Mouse (Mus musculus) MEL (cell line): Measurements from ENCODE around the gene Pip4k2a. TPM values are rescaled to one million over a fixed set of nuclear protein-coding genes. Genes with fewer than 3 reads are reported as not detected.

Experiments used
- DNase-seq: peaks from one replicate; pipeline ENCODE4 v3.0.0; 2011; ENCODE audit warnings: low read depth, low spot score
- H3K27ac ChIP-seq: 2 replicates; pipeline ENCODE4 v1.5.1; 2012; ENCODE audit warnings: low read depth, mild to moderate bottlenecking, control low read depth, low read length, moderate library complexity; ENCODE audit not compliant: control insufficient read depth
- H3K27me3 ChIP-seq, 2 experiments: fragments of 150-350 bp in 1 of 2; sonication (generic) in 1 of 2; 2 replicates each; pipeline ENCODE4 v1.6.1; 2012; ENCODE audit warnings: low read length in 2 of 2, mild to moderate bottlenecking in 2 of 2, improper control_type of control experiment in 1 of 2, moderate library complexity in 1 of 2; ENCODE audit not compliant: insufficient read depth in 2 of 2, control insufficient read depth in 1 of 2
- H3K36me3 ChIP-seq, 2 experiments: 2 replicates each; pipeline ENCODE4 v1.6.1; 2012 to 2014; ENCODE audit warnings: low read length in 2 of 2, improper control_type of control experiment in 1 of 2, inconsistent platforms in 1 of 2, mild to moderate bottlenecking in 1 of 2; ENCODE audit not compliant: insufficient read depth in 2 of 2, control insufficient read depth in 1 of 2
- H3K4me1 ChIP-seq, 2 experiments: fragments of 150-350 bp in 1 of 2; sonication (generic) in 1 of 2; 2 replicates each; pipeline ENCODE4 v1.6.1; 2012; ENCODE audit warnings: low read length in 2 of 2, improper control_type of control experiment in 1 of 2, mild to moderate bottlenecking in 1 of 2; ENCODE audit not compliant: insufficient read depth in 2 of 2, control insufficient read depth in 1 of 2
- H3K4me3 ChIP-seq, 2 experiments: fragments of 150-350 bp in 1 of 2; sonication (generic) in 1 of 2; 2 replicates each; pipeline ENCODE4 v1.5.1; 2012; ENCODE audit warnings: low read depth in 2 of 2, low read length in 2 of 2, mild to moderate bottlenecking in 2 of 2, moderate library complexity in 2 of 2, control low read depth in 1 of 2, improper control_type of control experiment in 1 of 2; ENCODE audit not compliant: control insufficient read depth in 1 of 2, insufficient read depth in 1 of 2
- H3K79me2 ChIP-seq: 2 replicates; pipeline ENCODE4 v1.6.1; 2012; ENCODE audit warnings: mild to moderate bottlenecking, low read length, moderate library complexity; ENCODE audit not compliant: control insufficient read depth, poor library complexity, insufficient read depth
- H3K9ac ChIP-seq: 2 replicates; pipeline ENCODE4 v1.6.1; 2012; ENCODE audit warnings: low read depth, mild to moderate bottlenecking, control low read depth, low read length, moderate library complexity; ENCODE audit not compliant: control insufficient read depth, poor library complexity, severe bottlenecking
- H3K9me3 ChIP-seq: fragments of 150-350 bp; sonication (generic); replicated peaks from 2 replicates; pipeline ENCODE4 v1.6.1; 2012; ENCODE audit warnings: mild to moderate bottlenecking, low read length, improper control_type of control experiment, moderate library complexity; ENCODE audit not compliant: insufficient read depth
- BHLHE40 ChIP-seq: IDR thresholded peaks from 2 replicates; pipeline ENCODE4 v1.6.1; 2012; ENCODE audit warnings: low read depth, mild to moderate bottlenecking, inconsistent platforms, low read length, improper control_type of control experiment, borderline replicate concordance
- CHD1 ChIP-seq: IDR thresholded peaks from 2 replicates; pipeline ENCODE4 v1.6.1; 2012; ENCODE audit warnings: low read depth, mild to moderate bottlenecking, inconsistent platforms, low read length, improper control_type of control experiment
- CHD2 ChIP-seq: IDR thresholded peaks from 2 replicates; pipeline ENCODE4 v1.6.1; 2011; ENCODE audit warnings: low read length, improper control_type of control experiment
- CTCF ChIP-seq, 3 experiments: IDR thresholded peaks in 2 of 3; conservative IDR thresholded peaks in 1 of 3; 2 replicates each; pipeline ENCODE4 v1.5.1; 2011 to 2012; ENCODE audit warnings: low read length in 3 of 3, low read depth in 2 of 3, mild to moderate bottlenecking in 2 of 3, improper control_type of control experiment in 1 of 3, inconsistent platforms in 1 of 3, mixed read lengths in 1 of 3, moderate library complexity in 1 of 3; ENCODE audit not compliant: control insufficient read depth in 1 of 3, insufficient read depth in 1 of 3, poor library complexity in 1 of 3, severe bottlenecking in 1 of 3
- E2F4 ChIP-seq: IDR thresholded peaks from 2 replicates; pipeline ENCODE4 v1.6.1; 2011; ENCODE audit warnings: low read depth, low read length, improper control_type of control experiment, borderline replicate concordance
- ELF1 ChIP-seq: IDR thresholded peaks from 2 replicates; pipeline ENCODE4 v1.6.1; 2014; ENCODE audit warnings: low read depth, mild to moderate bottlenecking, inconsistent platforms, low read length, improper control_type of control experiment, moderate library complexity
- EP300 ChIP-seq, 2 experiments: IDR thresholded peaks; 2 replicates each; pipeline ENCODE4 v1.6.1; 2011; ENCODE audit warnings: improper control_type of control experiment in 2 of 2, low read length in 2 of 2, low read depth in 1 of 2, mild to moderate bottlenecking in 1 of 2
- ETS1 ChIP-seq: IDR thresholded peaks from 2 replicates; pipeline ENCODE4 v1.6.1; 2012; ENCODE audit warnings: low read depth, mild to moderate bottlenecking, inconsistent platforms, low read length, improper control_type of control experiment, moderate library complexity
- GABPA ChIP-seq: IDR thresholded peaks from 2 replicates; pipeline ENCODE4 v1.6.1; 2012; ENCODE audit warnings: low read depth, mild to moderate bottlenecking, inconsistent platforms, low read length, improper control_type of control experiment, moderate library complexity
- GATA1 ChIP-seq: IDR thresholded peaks from 2 replicates; pipeline ENCODE4 v1.6.1; 2011; ENCODE audit warnings: low read depth, low read length, improper control_type of control experiment
- HCFC1 ChIP-seq: IDR thresholded peaks from 2 replicates; pipeline ENCODE4 v1.6.1; 2012; ENCODE audit warnings: low read depth, mild to moderate bottlenecking, inconsistent platforms, low read length, improper control_type of control experiment, moderate library complexity
- JUND ChIP-seq: IDR thresholded peaks from 2 replicates; pipeline ENCODE4 v1.6.1; 2011; ENCODE audit warnings: low read depth, mild to moderate bottlenecking, improper control_type of control experiment, low read length
- KAT2A ChIP-seq: conservative IDR thresholded peaks from 2 replicates; pipeline ENCODE4 v1.6.1; 2012; ENCODE audit warnings: low read depth, low read length, improper control_type of control experiment, inconsistent platforms
- MAFK ChIP-seq: IDR thresholded peaks from 2 replicates; pipeline ENCODE4 v1.6.1; 2011; ENCODE audit warnings: low read depth, mild to moderate bottlenecking, low read length, improper control_type of control experiment, borderline replicate concordance
- MAX ChIP-seq: IDR thresholded peaks from 2 replicates; pipeline ENCODE4 v1.6.1; 2011; ENCODE audit warnings: low read length, improper control_type of control experiment
- MAZ ChIP-seq: IDR thresholded peaks from 2 replicates; pipeline ENCODE4 v1.6.1; 2012; ENCODE audit warnings: low read depth, mild to moderate bottlenecking, inconsistent platforms, low read length, improper control_type of control experiment
- MEF2A ChIP-seq: IDR thresholded peaks from 2 replicates; pipeline ENCODE4 v1.6.1; 2014; ENCODE audit warnings: low read depth, mild to moderate bottlenecking, inconsistent platforms, low read length, improper control_type of control experiment; ENCODE audit not compliant: poor library complexity, insufficient replicate concordance, severe bottlenecking; ENCODE audit errors: extremely low read depth
- MXI1 ChIP-seq: IDR thresholded peaks from 2 replicates; pipeline ENCODE4 v1.6.1; 2011; ENCODE audit warnings: mild to moderate bottlenecking, low read depth, low read length, improper control_type of control experiment
- MYB ChIP-seq: IDR thresholded peaks from 2 replicates; pipeline ENCODE4 v1.6.1; 2011; ENCODE audit warnings: mild to moderate bottlenecking, low read depth, low read length, improper control_type of control experiment
- MYC ChIP-seq: IDR thresholded peaks from 2 replicates; pipeline ENCODE4 v1.6.1; 2011; ENCODE audit warnings: low read depth, mild to moderate bottlenecking, low read length, improper control_type of control experiment, moderate library complexity
- NRF1 ChIP-seq: IDR thresholded peaks from 2 replicates; pipeline ENCODE4 v1.6.1; 2014; ENCODE audit warnings: low read depth, mild to moderate bottlenecking, inconsistent platforms, low read length, improper control_type of control experiment, moderate library complexity; ENCODE audit not compliant: poor library complexity, insufficient read depth, severe bottlenecking
- POLR2A ChIP-seq, 2 experiments: IDR thresholded peaks; 2 replicates each; pipeline ENCODE4 v1.6.1; 2011 to 2012; ENCODE audit warnings: low read length in 2 of 2, mild to moderate bottlenecking in 2 of 2, control low read depth in 1 of 2, improper control_type of control experiment in 1 of 2, low read depth in 1 of 2, moderate library complexity in 1 of 2; ENCODE audit not compliant: control insufficient read depth in 1 of 2, insufficient read depth in 1 of 2, poor library complexity in 1 of 2
- POLR2AphosphoS2 ChIP-seq: IDR thresholded peaks from 2 replicates; pipeline ENCODE4 v1.6.1; 2011; ENCODE audit warnings: low read length, improper control_type of control experiment
- RAD21 ChIP-seq: IDR thresholded peaks from 2 replicates; pipeline ENCODE4 v1.6.1; 2011; ENCODE audit warnings: mild to moderate bottlenecking, low read depth, low read length, improper control_type of control experiment
- RCOR1 ChIP-seq: IDR thresholded peaks from 2 replicates; pipeline ENCODE4 v1.6.1; 2012; ENCODE audit warnings: low read depth, mild to moderate bottlenecking, inconsistent platforms, low read length, improper control_type of control experiment
- SIN3A ChIP-seq: IDR thresholded peaks from 2 replicates; pipeline ENCODE4 v1.6.1; 2012; ENCODE audit warnings: low read length, improper control_type of control experiment, inconsistent platforms
- SMC3 ChIP-seq: IDR thresholded peaks from 2 replicates; pipeline ENCODE4 v1.6.1; 2011; ENCODE audit warnings: low read depth, low read length, improper control_type of control experiment
- TAL1 ChIP-seq: IDR thresholded peaks from 2 replicates; pipeline ENCODE4 v1.6.1; 2012; ENCODE audit warnings: mild to moderate bottlenecking, inconsistent platforms, low read length, moderate library complexity, mixed read lengths
- TBP ChIP-seq: IDR thresholded peaks from 2 replicates; pipeline ENCODE4 v1.8.0; 2011; ENCODE audit warnings: low read depth, low read length, improper control_type of control experiment
- TCF12 ChIP-seq: IDR thresholded peaks from 2 replicates; pipeline ENCODE4 v1.6.1; 2014; ENCODE audit warnings: low read depth, mild to moderate bottlenecking, inconsistent platforms, low read length, improper control_type of control experiment, moderate library complexity
- UBTF ChIP-seq: IDR thresholded peaks from 2 replicates; pipeline ENCODE4 v1.6.1; 2012; ENCODE audit warnings: low read depth, mild to moderate bottlenecking, inconsistent platforms, low read length, improper control_type of control experiment, moderate library complexity, borderline replicate concordance; ENCODE audit not compliant: insufficient read depth
- USF1 ChIP-seq: IDR thresholded peaks from 2 replicates; pipeline ENCODE4 v1.6.1; 2014; ENCODE audit warnings: low read depth, mild to moderate bottlenecking, inconsistent platforms, low read length, improper control_type of control experiment, moderate library complexity
- USF2 ChIP-seq, 2 experiments: IDR thresholded peaks; 2 replicates each; pipeline ENCODE4 v1.6.1; 2011 to 2012; ENCODE audit warnings: improper control_type of control experiment in 2 of 2, low read length in 2 of 2, borderline replicate concordance in 1 of 2, inconsistent platforms in 1 of 2, low read depth in 1 of 2, mild to moderate bottlenecking in 1 of 2; ENCODE audit not compliant: insufficient read depth in 1 of 2
- ZC3H11A ChIP-seq: IDR thresholded peaks from 2 replicates; pipeline ENCODE4 v1.6.1; 2012; ENCODE audit warnings: low read depth, mild to moderate bottlenecking, inconsistent platforms, low read length, improper control_type of control experiment
- ZKSCAN1 ChIP-seq: IDR thresholded peaks from 2 replicates; pipeline ENCODE4 v1.6.1; 2012; ENCODE audit warnings: low read depth, mild to moderate bottlenecking, inconsistent platforms, low read length, improper control_type of control experiment, moderate library complexity
- ZMIZ1 ChIP-seq: IDR thresholded peaks from 2 replicates; pipeline ENCODE4 v1.6.1; 2012; ENCODE audit warnings: low read depth, mild to moderate bottlenecking, inconsistent platforms, low read length, improper control_type of control experiment, moderate library complexity
- ZNF384 ChIP-seq: IDR thresholded peaks from 2 replicates; pipeline ENCODE4 v1.6.1; 2012; ENCODE audit warnings: low read depth, mild to moderate bottlenecking, inconsistent platforms, low read length, improper control_type of control experiment
- polyA plus RNA-seq, 2 experiments: library from polyadenylated mRNA; stranded (reverse) in 1 of 2; unstranded in 1 of 2; fragments of >175 nt in 1 of 2; fragments of >200 nt in 1 of 2; gene quantifications; 2 replicates each; pipeline versions ENCODE4 v1.2.1 to v1.2.4; 2012; ENCODE audit warnings: low replicate concordance in 2 of 2, low read depth in 1 of 2; ENCODE audit not compliant: insufficient read length in 2 of 2, insufficient read depth in 1 of 2, missing spikeins in 1 of 2
- total RNA-seq: library from RNA; depleted of rRNA; stranded (reverse); fragments of 300-350 nt; gene quantifications from 2 replicates; pipeline ENCODE4 v1.2.3, GENCODE M21; 2012

Gene Pip4k2a
- total and polyA plus RNA-seq, 3 experiments = 7.9 to 48.5 TPM; not detected in 1

GRCm38 (mm10) chr2:18954422-18954821, 43.5 kb downstream of the Pip4k2a start:
- peak; percentile 71 for DNase-seq
- H3K9me3 ChIP-seq = no peaks in the 10 kb centered on the region
- peak overlapping the region in 1 of 2 experiments; percentile 1; a peak in 1 of 4 replicates for H3K4me3 ChIP-seq
- peaks cover 0 to 76% of the 10 kb centered on the region in 2 experiments; a peak in 2 of 4 replicates for H3K36me3 ChIP-seq
- H3K27ac ChIP-seq = peak overlapping the region; percentile 97
- no peaks in the 10 kb centered on the region for H3K27me3 ChIP-seq
- H3K9ac ChIP-seq = peak overlapping the region; percentile 48
- peaks cover 36% of the 10 kb centered on the region for H3K79me2 ChIP-seq
- H3K4me1 ChIP-seq = peaks cover 62 to 79% of the 10 kb centered on the region in 2 experiments
- TF ChIP-seq GABPA = no peak
- no peak for TF ChIP-seq ELF1
- TF ChIP-seq POLR2A (IDR thresholded peaks at IDR 0.05; ENCODE audit: control insufficient read depth in 1 of 2, insufficient read depth in 1 of 2, low read depth in 1 of 2, low read length in 2 of 2, poor library complexity in 1 of 2) = no peak
- TF ChIP-seq MAX = peak; percentile 96
- no peak for TF ChIP-seq NRF1
- TF ChIP-seq POLR2AphosphoS2 = 0 out of 2 replicates have a peak, but pooled peaks have one; percentile 31
- TF ChIP-seq MEF2A = peak; percentile 20; the same call in 1 of the 2 replicates
- TF ChIP-seq HCFC1 = 0 out of 2 replicates have a peak, but pooled peaks have one; percentile 7
- TF ChIP-seq ZNF384 = no peak
- TF ChIP-seq E2F4 = no peak
- no peak for TF ChIP-seq RAD21
- peak; percentile 90 for TF ChIP-seq ETS1
- TF ChIP-seq CTCF (IDR thresholded peaks at IDR 0.05 in 2 of 3, conservative IDR thresholded peaks at IDR 0.05 in 1 of 3; ENCODE audit: control insufficient read depth in 1 of 3, insufficient read depth in 1 of 3, low read depth in 2 of 3, low read length in 3 of 3, poor library complexity in 1 of 3, severe bottlenecking in 1 of 3) = no peak
- TF ChIP-seq RCOR1 = no peak
- TF ChIP-seq CHD1 = no peak
- peak; percentile 89 to 95 for TF ChIP-seq EP300 (IDR thresholded peaks at IDR 0.05; ENCODE audit: low read depth in 1 of 2, low read length in 2 of 2)
- peak; percentile 80 for TF ChIP-seq USF1
- no peak for TF ChIP-seq UBTF
- TF ChIP-seq TAL1 = peak; percentile 87
- TF ChIP-seq CHD2 = no peak
- peak; percentile 32; the same call in 1 of the 2 replicates for TF ChIP-seq TBP
- peak; percentile 94 for TF ChIP-seq SIN3A
- TF ChIP-seq MYB = peak; percentile 62; the same call in 1 of the 2 replicates
- no peak for TF ChIP-seq SMC3
- no peak for TF ChIP-seq MAFK
- TF ChIP-seq GATA1 = peak; percentile 89
- TF ChIP-seq KAT2A = no peak
- 0 out of 4 replicates have a peak, but pooled peaks of 1 of the 2 experiments have one; percentile 16 for TF ChIP-seq USF2 (IDR thresholded peaks at IDR 0.05; ENCODE audit: borderline replicate concordance in 1 of 2, insufficient read depth in 1 of 2, low read depth in 1 of 2, low read length in 2 of 2)
- TF ChIP-seq ZMIZ1 = no peak
- TF ChIP-seq JUND = no peak
- no peak for TF ChIP-seq MAZ
- TF ChIP-seq MXI1 = peak; percentile 98
- TF ChIP-seq MYC = peak; percentile 97
- TF ChIP-seq ZKSCAN1 = no peak
- TF ChIP-seq ZC3H11A = no peak
- peak; percentile 94 for TF ChIP-seq BHLHE40
- peak; percentile 91 for TF ChIP-seq TCF12
